Mouse (Mus musculus): ENCODE data around the gene Slc15a2. TPM values are rescaled to one million over a fixed set of nuclear protein-coding genes. Genes with fewer than 3 reads are reported as not detected.

The Slc15a2 gene
- polyA plus RNA-seq, 1 experiment from 2014 or later = 6.0 TPM

GRCm38 (mm10) chr16:36747767-36748166 lies 37.0 kb downstream of the Slc15a2 start:
- no peak for ATAC-seq
- no peak overlapping the region for H3K9ac ChIP-seq (replicated peaks)
- WGBS = 72% methylated on average over 2 of the region's 2 CpGs

GRCm38 (mm10) chr16:36747068-36747467 lies 37.7 kb downstream of the Slc15a2 start:
- H3K4me1 ChIP-seq (replicated peaks) = no peaks in the 10 kb centered on the region
- H3K27ac ChIP-seq = no peak overlapping the region
- 84% methylated on average over 4 of the region's 4 CpGs for WGBS
- no peaks in the 10 kb centered on the region for H3K27me3 ChIP-seq
- H3K36me3 ChIP-seq = no peaks in the 10 kb centered on the region
- H3K4me3 ChIP-seq (replicated peaks) = no peak overlapping the region
- no peaks in the 10 kb centered on the region for H3K9me3 ChIP-seq
- ATAC-seq = no peak
- no peak overlapping the region for H3K4me2 ChIP-seq (replicated peaks)
- H3K9ac ChIP-seq (replicated peaks) = no peak overlapping the region

More at GRCm38 (mm10) chr16:36747767-36748166, 37.0 kb downstream of the Slc15a2 start:
- no peaks in the 10 kb centered on the region for H3K9me3 ChIP-seq
- no peak overlapping the region for H3K4me3 ChIP-seq (replicated peaks)
- no peaks in the 10 kb centered on the region for H3K4me1 ChIP-seq (replicated peaks)
- H3K4me2 ChIP-seq (replicated peaks) = no peak overlapping the region
- no peaks in the 10 kb centered on the region for H3K36me3 ChIP-seq
- no peaks in the 10 kb centered on the region for H3K27me3 ChIP-seq
- H3K27ac ChIP-seq = no peak overlapping the region

GRCm38 (mm10) chr16:36743580-36743979 lies 41.2 kb downstream of the Slc15a2 start:
- no peak overlapping the region for H3K27ac ChIP-seq
- H3K4me1 ChIP-seq (replicated peaks) = no peaks in the 10 kb centered on the region
- H3K4me2 ChIP-seq (replicated peaks) = no peak overlapping the region
- H3K36me3 ChIP-seq = no peaks in the 10 kb centered on the region
- no peak overlapping the region for H3K4me3 ChIP-seq (replicated peaks)
- H3K27me3 ChIP-seq = no peaks in the 10 kb centered on the region
- H3K9ac ChIP-seq (replicated peaks) = no peak overlapping the region
- no peak for ATAC-seq
- WGBS = 90% methylated on average over 8 of the region's 8 CpGs
- H3K9me3 ChIP-seq = no peaks in the 10 kb centered on the region

- no peak overlapping the region for H3K9ac ChIP-seq (replicated peaks)
- H3K27me3 ChIP-seq = no peaks in the 10 kb centered on the region
- H3K9me3 ChIP-seq = no peaks in the 10 kb centered on the region
- no peaks in the 10 kb centered on the region for H3K36me3 ChIP-seq
- no peak overlapping the region for H3K4me3 ChIP-seq (replicated peaks)
- H3K4me2 ChIP-seq (replicated peaks) = no peak overlapping the region
- H3K4me1 ChIP-seq (replicated peaks) = no peaks in the 10 kb centered on the region
- 35% methylated on average over 4 of the region's 4 CpGs for WGBS
- ATAC-seq = no peak
- H3K27ac ChIP-seq = no peak overlapping the region
Observed at GRCm38 (mm10) chr16:36739404-36739930, 45.3 kb downstream of the Slc15a2 start.

GRCm38 (mm10) chr16:36735421-36735820 lies 49.3 kb downstream of the Slc15a2 start:
- no peaks in the 10 kb centered on the region for H3K36me3 ChIP-seq
- ATAC-seq = no peak
- no peaks in the 10 kb centered on the region for H3K9me3 ChIP-seq
- 93% methylated on average over 3 of the region's 3 CpGs for WGBS
- no peak overlapping the region for H3K4me2 ChIP-seq (replicated peaks)
- H3K4me1 ChIP-seq (replicated peaks) = no peaks in the 10 kb centered on the region
- H3K27me3 ChIP-seq = no peaks in the 10 kb centered on the region
- H3K4me3 ChIP-seq (replicated peaks) = no peak overlapping the region
- no peak overlapping the region for H3K27ac ChIP-seq
- no peak overlapping the region for H3K9ac ChIP-seq (replicated peaks)

GRCm38 (mm10) chr16:36733827-36734226 lies 50.9 kb downstream of the Slc15a2 start:
- 75% methylated on average over 1 of the region's 1 CpGs for WGBS
- Histone ChIP-seq H3K9ac (replicated peaks) (no peak overlapping the region), H3K36me3 (no peaks in the 10 kb centered on the region), H3K4me1 (replicated peaks) (no peaks in the 10 kb centered on the region), H3K4me2 (replicated peaks) (no peak overlapping the region), H3K4me3 (replicated peaks) (no peak overlapping the region), H3K27me3 (no peaks in the 10 kb centered on the region), H3K9me3 (no peaks in the 10 kb centered on the region), H3K27ac (no peak overlapping the region)
- no peak for ATAC-seq

GRCm38 (mm10) chr16:36732572-36732971 lies 52.2 kb downstream of the Slc15a2 start:
- no peak overlapping the region for H3K9ac ChIP-seq (replicated peaks)
- ATAC-seq = no peak

GRCm38 (mm10) chr16:36728959-36729358 lies 55.8 kb downstream of the Slc15a2 start:
- ATAC-seq = no peak
- H3K4me3 ChIP-seq (replicated peaks) = no peak overlapping the region

More at GRCm38 (mm10) chr16:36732572-36732971, 52.2 kb downstream of the Slc15a2 start:
- H3K4me1 ChIP-seq (replicated peaks) = no peaks in the 10 kb centered on the region
- H3K4me2 ChIP-seq (replicated peaks) = no peak overlapping the region
- H3K27ac ChIP-seq = no peak overlapping the region
- H3K36me3 ChIP-seq = no peaks in the 10 kb centered on the region
- H3K4me3 ChIP-seq (replicated peaks) = no peak overlapping the region
- H3K27me3 ChIP-seq = no peaks in the 10 kb centered on the region
- H3K9me3 ChIP-seq = no peaks in the 10 kb centered on the region

GRCm38 (mm10) chr16:36723880-36724443 lies 60.8 kb downstream of the Slc15a2 start:
- H3K36me3 ChIP-seq = no peaks in the 10 kb centered on the region
- H3K4me3 ChIP-seq (replicated peaks) = no peak overlapping the region
- no peaks in the 10 kb centered on the region for H3K4me1 ChIP-seq (replicated peaks)
- no peak overlapping the region for H3K9ac ChIP-seq (replicated peaks)
- no peak overlapping the region for H3K27ac ChIP-seq
- no peaks in the 10 kb centered on the region for H3K27me3 ChIP-seq
- no peaks in the 10 kb centered on the region for H3K9me3 ChIP-seq
- no peak overlapping the region for H3K4me2 ChIP-seq (replicated peaks)
- no peak for ATAC-seq
- WGBS = 75% methylated on average over 3 of the region's 3 CpGs

More at GRCm38 (mm10) chr16:36728959-36729358, 55.8 kb downstream of the Slc15a2 start:
- H3K36me3 ChIP-seq = no peaks in the 10 kb centered on the region
- H3K9me3 ChIP-seq = no peaks in the 10 kb centered on the region
- H3K4me2 ChIP-seq (replicated peaks) = no peak overlapping the region
- no peaks in the 10 kb centered on the region for H3K27me3 ChIP-seq
- WGBS = 96% methylated on average over 2 of the region's 2 CpGs
- no peak overlapping the region for H3K27ac ChIP-seq
- H3K9ac ChIP-seq (replicated peaks) = no peak overlapping the region
- no peaks in the 10 kb centered on the region for H3K4me1 ChIP-seq (replicated peaks)

GRCm38 (mm10) chr16:36722739-36723138 lies 62.0 kb downstream of the Slc15a2 start:
- 24% methylated on average over 4 of the region's 4 CpGs for whole genome bisulfite sequencing
- ATAC-seq = no peak
- Histone ChIP-seq H3K27ac (no peak overlapping the region), H3K4me1 (replicated peaks) (no peaks in the 10 kb centered on the region), H3K9me3 (no peaks in the 10 kb centered on the region), H3K4me2 (replicated peaks) (no peak overlapping the region), H3K4me3 (replicated peaks) (no peak overlapping the region), H3K36me3 (no peaks in the 10 kb centered on the region), H3K9ac (replicated peaks) (no peak overlapping the region), H3K27me3 (no peaks in the 10 kb centered on the region)

GRCm38 (mm10) chr16:36720194-36721055 lies 64.3 kb downstream of the Slc15a2 start:
- Histone ChIP-seq H3K9me3 (no peaks in the 10 kb centered on the region), H3K4me1 (replicated peaks) (no peaks in the 10 kb centered on the region), H3K36me3 (no peaks in the 10 kb centered on the region), H3K27me3 (no peaks in the 10 kb centered on the region), H3K4me3 (replicated peaks) (no peak overlapping the region), H3K27ac (no peak overlapping the region), H3K9ac (replicated peaks) (no peak overlapping the region), H3K4me2 (replicated peaks) (no peak overlapping the region)
- ATAC-seq = 0 out of 2 replicates have a peak, but pooled peaks have one; percentile 45
- 66% methylated on average over 13 of the region's 13 CpGs for WGBS

- no peaks in the 10 kb centered on the region for H3K36me3 ChIP-seq
- H3K9ac ChIP-seq (replicated peaks) = no peak overlapping the region
- no peak overlapping the region for H3K27ac ChIP-seq
- no peak overlapping the region for H3K4me2 ChIP-seq (replicated peaks)
- H3K9me3 ChIP-seq = no peaks in the 10 kb centered on the region
- H3K4me3 ChIP-seq (replicated peaks) = no peak overlapping the region
- no peak for ATAC-seq
- no peaks in the 10 kb centered on the region for H3K4me1 ChIP-seq (replicated peaks)
- H3K27me3 ChIP-seq = no peaks in the 10 kb centered on the region
Observed at GRCm38 (mm10) chr16:36718637-36719036, 66.1 kb downstream of the Slc15a2 start.
